Mouse (Mus musculus): Measurements from ENCODE around the gene Gm4881.

- TF ChIP-seq CTCF (IDR thresholded peaks at IDR 0.05; ENCODE audit: control insufficient read depth, insufficient read depth, low read length) = no peak
- TF ChIP-seq POLR2A (IDR thresholded peaks at IDR 0.05; ENCODE audit: borderline replicate concordance, control insufficient read depth, low read depth, low read length) = no peak
Observed at GRCm38 (mm10) chr7:24901114-24901513, 43.2 kb downstream of the Gm4881 start.
